Mouse (Mus musculus) brain, embryonic 18.5 days (tissue): ENCODE data around the gene Aqp1.

ENCODE experiments used
- DNase-seq: peaks from one replicate; pipeline ENCODE4 v3.0.0-alpha.2; 2012; ENCODE audit warnings: low read depth, low spot score

Aqp1 gene

GRCm38 (mm10) chr6:55332100-55332772 is 4.0 kb upstream of the Aqp1 start:
- DNase-seq, result no peak

DNA sequence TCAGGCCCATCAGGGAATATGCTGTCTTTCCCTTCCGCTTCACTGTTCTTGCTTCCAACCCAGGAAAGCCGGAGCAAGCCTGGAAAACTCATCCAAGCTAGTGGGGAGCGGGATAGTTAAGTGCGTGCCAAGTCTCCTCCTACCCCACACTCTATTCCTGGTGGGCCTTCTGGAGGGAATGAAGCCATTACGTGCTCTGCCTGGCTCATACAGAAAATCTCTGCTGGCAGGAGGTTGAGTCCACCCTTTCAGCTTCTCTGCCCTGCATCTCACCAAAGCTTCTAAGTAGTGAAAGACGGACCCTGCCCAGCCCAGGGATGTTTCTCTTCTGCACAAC is 3.5 kb upstream of the Aqp1 start:
- DNase-seq, result peak; percentile 26

DNA sequence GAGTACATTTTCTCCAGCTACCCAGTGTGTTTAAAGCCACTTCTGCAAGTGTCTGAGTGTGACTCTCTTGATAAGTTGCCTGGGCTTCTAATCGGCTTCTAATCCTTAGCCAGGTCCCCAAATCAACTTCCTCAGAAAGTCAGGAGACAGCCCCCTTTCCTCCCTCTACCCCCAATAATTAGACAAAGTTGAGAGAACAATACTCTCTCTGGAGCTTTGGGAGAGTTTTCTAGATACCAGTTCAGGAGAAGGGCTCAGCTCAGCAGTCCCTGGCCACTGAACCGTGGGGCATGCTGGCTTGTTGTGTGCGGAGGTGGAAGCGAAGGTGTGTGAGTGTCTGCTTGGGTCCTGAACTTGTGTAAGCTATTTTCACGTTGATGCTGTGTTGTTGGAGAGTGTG is 1.0 kb downstream of the Aqp1 start:
- DNase-seq, result no peak

DNA sequence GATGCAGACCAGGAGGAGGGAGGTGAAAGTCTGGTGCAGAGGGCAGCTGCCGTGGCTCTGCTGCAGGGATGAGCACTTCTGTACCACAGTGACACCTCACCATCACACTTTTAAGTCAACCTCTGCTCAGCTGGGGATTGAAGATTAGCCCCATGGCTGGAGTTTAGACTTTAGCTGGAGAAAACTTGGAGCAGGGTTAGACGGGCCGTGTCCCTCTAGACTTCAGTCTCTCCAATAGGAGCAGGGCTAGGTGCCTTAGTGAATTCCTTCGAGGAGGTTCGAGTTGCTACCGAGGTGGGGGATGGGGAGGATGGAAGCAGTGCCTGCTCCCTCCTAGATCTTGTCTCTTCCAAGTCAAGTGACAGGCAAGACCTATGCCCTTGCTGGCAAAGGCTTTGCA is 1.8 kb downstream of the Aqp1 start:
- DNase-seq, result no peak

GRCm38 (mm10) chr6:55338934-55339825 is 2.9 kb downstream of the Aqp1 start:
- DNase-seq, result no peak

GRCm38 (mm10) chr6:55341688-55342087 is 5.5 kb downstream of the Aqp1 start:
- DNase-seq, result no peak

DNA sequence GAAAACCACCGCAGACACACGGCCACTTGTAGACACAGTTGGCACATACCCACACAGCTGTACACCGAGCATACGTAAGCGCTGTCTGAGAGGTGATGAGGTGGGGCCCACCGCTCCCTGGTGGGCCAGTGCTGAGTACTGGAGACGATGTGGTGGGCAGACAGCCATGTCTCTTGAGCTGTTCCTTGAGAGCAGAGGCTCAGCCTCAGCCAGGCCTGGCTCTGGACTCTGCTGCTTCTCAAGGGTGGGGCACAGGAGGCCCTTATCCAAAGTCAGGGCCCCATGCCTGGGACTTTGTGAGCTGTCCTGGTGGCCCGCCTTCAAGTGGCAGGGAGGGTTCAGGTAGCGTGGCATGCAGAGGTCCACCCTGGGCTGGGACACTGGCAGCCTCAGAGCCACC is 6.1 kb downstream of the Aqp1 start:
- DNase-seq, result no peak

GRCm38 (mm10) chr6:55343446-55343845 is 7.2 kb downstream of the Aqp1 start:
- no peak for DNase-seq

DNA sequence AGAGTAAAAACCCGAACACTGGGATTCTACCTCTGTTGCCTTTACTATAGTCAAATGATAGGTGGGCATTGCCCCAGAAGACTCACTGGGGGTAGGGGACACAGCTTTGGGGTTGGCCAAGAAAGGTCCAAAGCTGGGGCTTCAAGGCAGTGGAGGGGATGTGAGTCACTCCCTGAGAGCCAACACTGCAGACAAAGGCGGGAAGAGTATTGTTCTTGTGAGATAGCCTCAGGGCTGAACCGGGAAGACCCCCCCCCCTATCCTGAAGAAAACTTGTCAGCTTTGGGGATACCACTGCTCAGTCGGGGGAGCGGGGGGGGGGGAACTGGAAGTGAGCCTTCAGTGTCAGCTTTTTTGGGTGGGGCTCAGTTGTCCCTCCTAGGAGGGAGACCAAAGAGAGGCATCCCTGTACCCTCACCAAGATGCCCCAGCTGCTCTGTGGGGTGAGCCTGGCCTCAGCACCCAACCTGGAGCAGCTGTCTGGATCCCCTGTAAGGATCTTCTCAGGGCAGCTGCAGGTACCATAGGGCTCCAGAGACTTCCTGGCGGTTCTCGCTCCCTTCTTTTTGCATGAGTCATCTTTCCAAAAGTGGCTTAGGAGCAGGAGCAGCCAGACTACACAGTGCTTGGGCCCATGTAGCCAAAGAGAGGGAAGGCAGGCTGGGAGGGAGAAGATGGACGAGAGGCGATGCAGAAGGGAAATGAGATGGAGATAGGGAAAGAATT is 8.2 kb downstream of the Aqp1 start:
- DNase-seq, result no peak

DNA sequence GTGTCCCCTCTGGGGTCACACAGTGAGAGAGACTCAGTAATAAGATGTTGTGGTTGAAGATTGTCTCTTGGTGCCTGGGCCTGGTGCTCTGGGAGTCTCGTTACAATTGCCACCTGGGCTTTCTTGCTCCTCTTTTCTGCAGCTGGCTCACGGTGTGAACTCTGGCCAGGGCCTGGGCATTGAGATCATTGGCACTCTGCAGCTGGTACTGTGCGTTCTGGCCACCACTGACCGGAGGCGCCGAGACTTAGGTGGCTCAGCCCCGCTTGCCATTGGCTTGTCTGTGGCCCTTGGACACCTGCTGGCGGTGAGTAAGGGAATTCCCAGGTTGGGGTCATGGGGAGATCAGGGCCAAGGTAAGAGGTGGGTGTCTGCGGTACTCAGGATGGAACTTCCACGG is 9.0 kb downstream of the Aqp1 start:
- DNase-seq, result no peak

- no peak for DNase-seq
Measured at GRCm38 (mm10) chr6:55346491-55346890, 10.3 kb downstream of the Aqp1 start.

DNA sequence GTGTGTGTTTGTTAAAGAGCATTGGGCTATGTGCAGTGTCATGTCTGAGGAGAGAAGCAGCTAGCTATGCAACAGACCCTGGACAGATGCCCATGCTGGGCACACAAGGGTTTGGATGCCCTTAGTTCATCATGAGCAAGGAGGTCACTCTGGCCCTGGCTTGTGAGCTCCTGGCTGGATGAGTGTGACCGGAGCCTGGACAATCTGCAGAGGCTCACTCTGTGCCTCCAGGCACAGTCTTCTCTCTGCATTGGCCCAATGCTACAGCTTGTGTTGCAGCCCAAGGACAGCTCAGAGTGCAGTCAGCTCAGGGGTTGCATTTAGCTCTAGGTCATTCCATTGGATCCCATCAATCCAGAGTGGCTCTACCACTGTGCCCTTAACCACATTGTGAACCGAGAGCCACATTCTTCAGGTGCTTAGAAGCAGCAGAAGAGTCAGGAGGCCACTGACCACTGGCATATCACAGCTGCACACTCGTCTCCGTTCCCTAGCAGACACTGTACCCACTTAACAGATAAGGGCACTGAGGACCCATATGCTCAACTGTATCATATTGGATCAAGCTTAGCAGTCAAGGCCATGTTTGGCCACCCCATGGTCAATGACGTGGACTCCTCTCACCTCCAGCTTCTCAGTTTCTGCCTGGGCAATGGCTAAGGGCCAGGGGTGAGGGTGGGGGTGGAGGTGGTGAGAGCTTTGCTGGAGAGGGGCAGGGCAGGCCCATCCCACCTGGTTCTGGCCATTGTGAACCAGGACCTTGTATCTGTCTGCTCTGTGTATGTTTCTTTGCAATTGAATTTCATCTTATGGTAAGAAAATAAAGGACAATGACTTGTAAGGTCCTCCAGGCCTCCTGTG is 11.7 kb downstream of the Aqp1 start:
- DNase-seq, result no peak

- no peak for DNase-seq
Measured at GRCm38 (mm10) chr6:55349231-55349630, 13.0 kb downstream of the Aqp1 start.

DNA sequence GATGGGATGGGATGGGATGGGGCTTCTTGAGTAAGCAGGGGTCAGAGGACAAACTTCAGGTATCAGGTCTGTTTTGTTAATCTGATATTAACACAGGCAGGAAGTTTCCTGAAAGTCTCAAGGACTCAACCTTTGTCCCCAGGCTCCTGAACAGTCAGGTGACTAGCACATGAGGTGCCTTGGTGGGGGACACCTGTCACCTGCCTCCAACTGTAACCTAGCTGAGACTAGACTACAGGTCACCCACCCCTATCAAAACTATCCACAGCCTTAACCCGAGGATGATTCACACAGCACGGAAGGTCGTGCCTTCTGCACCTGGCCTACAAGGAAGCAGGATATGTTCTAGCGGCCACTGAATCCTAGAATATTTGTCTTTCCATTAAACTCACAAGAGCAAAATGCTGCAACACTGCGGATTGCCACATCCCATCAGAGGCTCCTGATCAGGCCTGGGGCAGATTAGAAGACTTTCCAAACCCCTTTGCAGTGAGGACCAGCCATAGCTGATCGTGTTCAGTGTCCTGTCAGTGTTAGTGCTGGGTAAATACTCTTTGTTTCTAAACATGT is 14.2 kb downstream of the Aqp1 start:
- no peak for DNase-seq

DNA sequence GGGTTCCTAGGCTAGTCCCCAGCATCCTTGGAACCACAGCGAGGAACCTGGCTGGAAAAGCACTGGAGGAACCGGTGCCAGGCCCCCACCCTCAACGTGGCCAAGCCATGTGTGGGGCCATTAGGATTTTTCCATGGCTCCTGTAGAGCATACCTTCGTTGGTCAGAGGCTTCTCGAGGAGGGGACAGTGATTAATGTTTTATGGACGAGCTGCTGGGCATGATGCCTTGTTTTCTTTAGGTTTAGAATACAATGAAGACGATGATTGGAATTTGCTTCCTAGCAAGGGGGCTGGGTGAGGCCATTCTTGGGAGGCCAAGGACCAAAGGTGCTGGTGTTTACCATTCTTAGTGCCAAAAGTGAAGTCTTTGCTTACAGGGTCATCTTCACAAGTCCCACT is 15.5 kb downstream of the Aqp1 start:
- DNase-seq, result no peak

DNA sequence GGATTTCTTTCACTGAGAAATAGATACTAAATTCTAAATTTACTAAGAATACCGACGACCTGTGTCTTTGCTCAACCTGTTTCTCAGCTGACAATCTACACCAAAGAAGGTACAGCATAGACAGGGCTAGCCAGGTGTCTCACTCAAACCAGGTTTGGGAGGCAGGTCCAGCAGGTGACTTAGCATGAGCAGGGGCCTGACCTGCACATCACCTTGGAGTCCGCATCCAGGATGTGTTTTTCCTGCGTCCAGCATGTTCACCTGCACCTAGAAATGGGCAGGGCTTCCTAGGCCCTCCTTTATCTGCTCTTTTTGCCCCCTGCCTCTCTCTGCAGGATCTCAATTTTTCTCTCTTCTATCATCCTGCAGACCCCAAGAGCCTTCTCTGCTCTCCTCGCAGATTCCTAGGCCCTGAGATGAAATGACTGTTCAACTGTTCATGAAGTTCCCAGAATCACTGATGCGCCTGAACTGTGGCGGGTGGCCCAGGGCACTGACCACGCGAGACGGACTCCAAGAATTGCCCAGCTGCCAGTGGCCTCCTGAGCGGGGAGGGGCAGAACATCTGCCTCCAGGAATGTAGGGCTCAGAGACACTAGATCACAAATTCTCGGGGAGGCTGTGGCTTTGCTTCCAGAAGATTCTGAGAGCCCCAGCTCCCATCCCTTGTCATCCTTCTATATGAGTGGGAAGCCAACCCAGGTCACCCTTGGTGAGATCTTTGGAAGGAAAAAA is 17.6 kb downstream of the Aqp1 start:
- no peak for DNase-seq

DNA sequence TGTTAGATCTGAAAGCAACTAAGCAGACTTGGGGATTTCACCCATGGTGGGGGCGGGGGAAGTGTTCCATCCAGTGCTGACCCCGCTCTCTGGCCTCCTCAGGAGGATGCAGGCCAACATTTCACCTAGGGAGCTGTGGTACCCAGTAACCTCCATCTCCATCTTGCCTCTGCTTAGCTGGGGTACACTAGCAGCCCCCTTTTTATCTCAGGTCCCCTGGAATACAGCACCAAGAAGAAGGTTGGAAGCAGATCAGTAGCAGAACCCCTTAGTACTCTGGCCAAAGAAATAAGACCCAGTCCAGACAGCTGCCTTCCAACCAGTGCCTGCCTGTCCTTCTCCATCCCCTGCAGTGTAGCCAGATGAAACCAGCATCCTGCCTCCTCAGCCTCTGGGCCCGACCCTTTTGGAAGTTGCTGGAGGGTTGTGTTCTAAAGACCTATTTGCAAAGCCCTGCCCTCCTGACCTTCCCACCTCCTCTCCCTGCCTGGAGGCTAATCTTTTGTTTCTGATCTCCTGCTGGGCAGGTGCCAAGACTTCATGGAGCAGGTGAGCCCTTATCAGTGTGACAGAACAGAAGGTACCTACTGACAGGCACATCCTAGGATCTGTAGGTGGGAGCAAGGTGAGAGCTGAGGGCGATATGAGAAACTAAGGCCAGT is 18.4 kb downstream of the Aqp1 start:
- no peak for DNase-seq

DNA sequence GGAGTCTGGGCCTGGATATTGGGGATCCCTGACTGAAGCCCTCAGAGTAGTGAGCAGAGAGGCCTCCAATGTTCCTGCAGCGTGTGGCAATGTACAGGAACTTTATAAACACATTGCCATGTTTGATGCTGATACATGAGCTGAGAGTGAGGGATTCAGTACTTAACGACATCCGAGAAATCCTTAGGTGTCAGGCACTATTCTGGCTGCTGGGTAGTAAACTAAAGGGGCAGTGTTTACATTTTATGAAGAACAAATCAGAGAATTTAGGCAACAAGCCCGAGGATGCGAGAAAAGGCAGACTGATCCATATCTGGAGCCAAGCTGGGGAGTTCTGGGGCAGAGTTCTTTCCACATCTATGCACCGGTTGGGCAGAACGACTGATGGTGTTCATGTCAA is 19.3 kb downstream of the Aqp1 start:
- no peak for DNase-seq

GRCm38 (mm10) chr6:55356017-55356703 is 19.9 kb downstream of the Aqp1 start:
- DNase-seq, result no peak
